ENCODE assay signal across 15 mouse cellular contexts in the genomic region with DNA sequence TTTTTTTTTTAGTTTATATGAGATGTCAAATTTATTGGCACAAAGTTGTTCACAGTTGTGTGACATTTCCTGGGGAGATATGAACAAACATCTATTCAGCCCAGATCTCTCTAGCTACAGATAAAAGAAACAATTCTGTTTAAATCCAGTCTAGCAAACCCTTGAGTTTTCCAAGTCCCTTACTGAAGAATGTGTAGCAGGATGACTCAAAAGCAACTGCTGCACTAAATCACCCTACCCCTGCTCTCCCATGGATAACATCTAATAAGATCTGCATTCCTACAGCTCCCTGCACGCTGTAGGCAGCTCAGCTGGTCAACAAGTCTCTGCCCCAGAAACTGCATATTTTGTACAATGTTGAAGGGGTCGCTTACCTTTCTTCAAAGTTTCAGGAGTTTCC.
"Had no signal": no experiment of that assay in that cellular context is flagged by ENCODE, and none has a peak within 500 bp of the region (broad histone marks: within the 10 kb centered on the region; RNA-seq: fewer than 3 reads in every experiment).

No protein-coding gene starts in this region.

- H3K9me3 ChIP-seq: liver, embryonic 13.5 days; midbrain, embryonic 12.5 days; midbrain, embryonic 15.5 days; neural tube, embryonic 12.5 days; neural tube, embryonic 15.5 days had no signal

- ATAC-seq: intestine, embryonic 16.5 days; midbrain, embryonic 15.5 days had no signal

- H3K9ac ChIP-seq: liver, embryonic 13.5 days; midbrain, embryonic 12.5 days; midbrain, embryonic 15.5 days; neural tube, embryonic 12.5 days; neural tube, embryonic 15.5 days had no signal

- H3K4me2 ChIP-seq: liver, embryonic 13.5 days; midbrain, embryonic 12.5 days; midbrain, embryonic 15.5 days; neural tube, embryonic 12.5 days; neural tube, embryonic 15.5 days had no signal

- H3K4me3 ChIP-seq: left cerebral cortex, adult 2 months; liver, embryonic 13.5 days; midbrain, embryonic 12.5 days; midbrain, embryonic 15.5 days; neural tube, embryonic 12.5 days; neural tube, embryonic 15.5 days had no signal

- H3K36me3 ChIP-seq: liver, embryonic 13.5 days; midbrain, embryonic 12.5 days; midbrain, embryonic 15.5 days; neural tube, embryonic 12.5 days; neural tube, embryonic 15.5 days had no signal

- DNase-seq: kidney, adult 18-20 months; kidney, adult 9 months; kidney, postnatal 36 days; layer of hippocampus, postnatal 36 days; liver, embryonic 13.5 days; lung, adult 2 months; lung, postnatal 4 days; thymus, adult 18-20 months; thymus, postnatal 36 days had no signal

- H3K27me3 ChIP-seq: liver, embryonic 13.5 days; midbrain, embryonic 12.5 days; midbrain, embryonic 15.5 days; neural tube, embryonic 12.5 days; neural tube, embryonic 15.5 days had no signal

- H3K27ac ChIP-seq: left cerebral cortex, adult 2 months; liver, embryonic 13.5 days; midbrain, embryonic 12.5 days; midbrain, embryonic 15.5 days; neural tube, embryonic 12.5 days; neural tube, embryonic 15.5 days had no signal

- H3K4me1 ChIP-seq: liver, embryonic 13.5 days; midbrain, embryonic 12.5 days; midbrain, embryonic 15.5 days; neural tube, embryonic 12.5 days; neural tube, embryonic 15.5 days had no signal
